Mouse (Mus musculus): ENCODE data around the gene Gse1. TPM values are rescaled to one million over a fixed set of nuclear protein-coding genes. Genes with fewer than 3 reads are reported as not detected.

The Gse1 gene
- polyA plus RNA-seq, 1 experiment from 2014 or later, result 22.6 TPM

DNA sequence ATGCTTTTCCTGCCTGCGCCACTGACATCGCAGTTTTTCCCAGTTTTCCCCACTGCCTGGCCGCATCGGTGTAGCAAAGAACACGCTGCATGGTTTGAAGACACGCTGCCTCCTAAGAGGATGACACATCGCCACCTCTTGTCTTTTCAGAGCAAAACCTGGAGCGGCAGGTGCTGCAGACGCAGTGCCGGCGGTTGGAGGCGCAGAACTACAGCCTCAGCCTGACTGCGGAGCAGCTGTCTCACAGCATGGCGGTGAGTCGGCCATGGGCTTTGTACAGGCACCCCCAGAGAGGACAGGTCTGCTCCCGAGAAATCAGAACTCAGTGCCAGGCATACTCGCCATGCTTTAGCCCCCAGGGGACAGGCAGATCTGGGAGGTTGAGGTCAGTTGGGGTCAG is 349.6 kb downstream of the Gse1 start:
- Histone ChIP-seq H3K4me1 (ENCODE audit: control insufficient read depth, insufficient read depth, low read length) (no peaks in the 10 kb centered on the region), H3K4me2 (ENCODE audit: low read length) (no peak overlapping the region), H3K9me3 (replicated peaks; ENCODE audit: control insufficient read depth, low read length) (no peaks in the 10 kb centered on the region), H3K27ac (ENCODE audit: low read depth, low read length) (no peak overlapping the region), H3K9ac (ENCODE audit: low read length) (no peak overlapping the region), H3K4me3 (ENCODE audit: low read depth, low read length) (no peak overlapping the region), H3K36me3 (ENCODE audit: control insufficient read depth, insufficient read depth, low read length) (peaks cover 96% of the 10 kb centered on the region), H3K27me3 (replicated peaks; ENCODE audit: control insufficient read depth, insufficient read depth, low read length) (no peaks in the 10 kb centered on the region)
- WGBS, result 88% methylated on average over 17 of the region's 17 CpGs
- no peak for DNase-seq (ENCODE audit: low spot score)
- ATAC-seq, result no peak

GRCm38 (mm10) chr8:120580336-120581000 is 352.2 kb downstream of the Gse1 start:
- Histone ChIP-seq H3K36me3 (ENCODE audit: control insufficient read depth, insufficient read depth, low read length) (peaks cover 74% of the 10 kb centered on the region), H3K4me2 (ENCODE audit: low read length) (no peak overlapping the region), H3K9ac (ENCODE audit: low read length) (no peak overlapping the region), H3K4me1 (ENCODE audit: control insufficient read depth, insufficient read depth, low read length) (no peaks in the 10 kb centered on the region), H3K4me3 (ENCODE audit: low read depth, low read length) (no peak overlapping the region), H3K27me3 (replicated peaks; ENCODE audit: control insufficient read depth, insufficient read depth, low read length) (no peaks in the 10 kb centered on the region), H3K9me3 (replicated peaks; ENCODE audit: control insufficient read depth, low read length) (no peaks in the 10 kb centered on the region), H3K27ac (ENCODE audit: low read depth, low read length) (no peak overlapping the region)
- ATAC-seq (no peak), DNase-seq (ENCODE audit: low spot score) (no peak)
- 87% methylated on average over 8 of the region's 8 CpGs for WGBS

DNA sequence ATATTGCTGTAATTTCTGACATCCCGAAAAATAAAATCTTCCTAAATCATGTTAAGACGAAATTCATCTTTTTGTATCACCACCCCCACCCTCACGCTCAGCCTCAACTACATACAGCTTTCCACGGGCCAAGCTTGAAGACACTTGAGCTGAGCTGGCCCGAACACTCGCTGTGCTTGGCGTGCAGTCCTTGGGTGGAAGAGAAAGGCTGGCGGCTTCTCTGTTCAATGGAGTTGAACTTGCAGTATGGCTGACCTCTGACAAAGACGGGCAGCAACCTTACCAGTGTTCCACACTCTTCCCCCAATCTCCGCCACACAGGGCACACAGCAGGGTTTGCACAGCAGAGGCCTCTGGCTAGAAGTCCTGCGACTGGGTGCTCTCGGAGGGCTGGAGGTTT is 353.1 kb downstream of the Gse1 start:
- DNase-seq (ENCODE audit: low spot score) (no peak), ATAC-seq (no peak)
- 92% methylated on average over 12 of the region's 12 CpGs for WGBS
- no peak overlapping the region for H3K4me2 ChIP-seq (ENCODE audit: low read length)
- no peaks in the 10 kb centered on the region for H3K27me3 ChIP-seq (replicated peaks; ENCODE audit: control insufficient read depth, insufficient read depth, low read length)
- H3K27ac ChIP-seq (ENCODE audit: low read depth, low read length), result no peak overlapping the region
- peaks cover 65% of the 10 kb centered on the region for H3K36me3 ChIP-seq (ENCODE audit: control insufficient read depth, insufficient read depth, low read length)
- no peaks in the 10 kb centered on the region for H3K9me3 ChIP-seq (replicated peaks; ENCODE audit: control insufficient read depth, low read length)
- H3K4me3 ChIP-seq (ENCODE audit: low read depth, low read length), result no peak overlapping the region
- H3K4me1 ChIP-seq (ENCODE audit: control insufficient read depth, insufficient read depth, low read length), result no peaks in the 10 kb centered on the region
- no peak overlapping the region for H3K9ac ChIP-seq (ENCODE audit: low read length)

DNA sequence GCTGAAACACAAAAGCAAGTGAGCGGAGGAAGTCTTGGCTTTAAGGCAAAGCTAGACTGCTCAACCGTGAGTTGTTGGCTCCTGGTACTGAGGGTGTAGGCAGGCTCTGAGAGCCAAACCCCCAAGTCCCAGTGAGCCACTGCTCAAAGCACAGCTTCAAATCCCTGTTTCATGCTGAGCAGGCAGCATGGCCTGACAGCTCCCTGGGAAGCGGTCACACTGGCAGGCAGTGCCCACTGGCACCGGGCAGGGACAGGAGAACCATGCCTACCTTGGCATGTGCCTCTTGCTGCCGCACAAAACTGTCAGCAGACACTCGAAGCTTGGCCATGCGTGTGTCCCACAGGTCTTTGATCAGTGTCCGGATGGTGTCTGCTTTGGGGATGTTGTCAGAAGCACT is 353.6 kb downstream of the Gse1 start:
- H3K4me3 ChIP-seq (ENCODE audit: low read depth, low read length), result no peak overlapping the region
- H3K27me3 ChIP-seq (replicated peaks; ENCODE audit: control insufficient read depth, insufficient read depth, low read length), result no peaks in the 10 kb centered on the region
- no peaks in the 10 kb centered on the region for H3K4me1 ChIP-seq (ENCODE audit: control insufficient read depth, insufficient read depth, low read length)
- 90% methylated on average over 8 of the region's 8 CpGs for WGBS
- no peak overlapping the region for H3K27ac ChIP-seq (ENCODE audit: low read depth, low read length)
- H3K9me3 ChIP-seq (replicated peaks; ENCODE audit: control insufficient read depth, low read length), result no peaks in the 10 kb centered on the region
- no peak for DNase-seq (ENCODE audit: low spot score)
- peaks cover 60% of the 10 kb centered on the region for H3K36me3 ChIP-seq (ENCODE audit: control insufficient read depth, insufficient read depth, low read length)
- H3K4me2 ChIP-seq (ENCODE audit: low read length), result no peak overlapping the region
- no peak overlapping the region for H3K9ac ChIP-seq (ENCODE audit: low read length)
- no peak for ATAC-seq

DNA sequence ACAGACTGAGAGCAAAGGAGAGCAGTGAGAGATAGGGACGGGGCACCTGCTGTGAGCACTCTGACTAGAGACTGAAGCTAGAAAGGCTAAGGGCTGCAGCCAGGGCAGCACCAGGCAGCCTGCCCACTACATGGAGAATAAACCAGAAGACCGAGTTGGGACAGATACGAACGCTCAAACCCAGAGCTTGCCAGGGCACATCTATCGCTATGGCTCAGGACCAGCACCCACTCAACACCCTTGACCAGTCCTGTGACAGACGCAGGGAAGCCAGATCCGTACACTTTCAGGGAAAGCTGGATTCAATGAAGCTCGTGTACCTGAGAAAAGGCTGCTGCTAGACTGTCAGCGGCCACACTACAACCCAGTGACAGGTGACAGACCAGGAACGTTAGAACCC is 357.3 kb downstream of the Gse1 start:
- WGBS, result 95% methylated on average over 10 of the region's 10 CpGs
- Histone ChIP-seq H3K36me3 (ENCODE audit: control insufficient read depth, insufficient read depth, low read length) (peaks cover 23% of the 10 kb centered on the region), H3K27me3 (replicated peaks; ENCODE audit: control insufficient read depth, insufficient read depth, low read length) (no peaks in the 10 kb centered on the region), H3K9me3 (replicated peaks; ENCODE audit: control insufficient read depth, low read length) (no peaks in the 10 kb centered on the region), H3K4me2 (ENCODE audit: low read length) (no peak overlapping the region), H3K9ac (ENCODE audit: low read length) (no peak overlapping the region), H3K4me1 (ENCODE audit: control insufficient read depth, insufficient read depth, low read length) (peaks cover 7% of the 10 kb centered on the region; the same call in 1 of the 2 replicates), H3K27ac (ENCODE audit: low read depth, low read length) (no peak overlapping the region), H3K4me3 (ENCODE audit: low read depth, low read length) (no peak overlapping the region)
- DNase-seq (ENCODE audit: low spot score) (no peak), ATAC-seq (no peak)

- peak within 1 kb of the TSS; percentile 55 for H3K9ac ChIP-seq (ENCODE audit: low read length)
- under 1% methylated on average over 67 of the region's 67 CpGs for WGBS
- H3K4me2 ChIP-seq (ENCODE audit: low read length), result peak within 1 kb of the TSS; percentile 72
- peak within 1 kb of the TSS; percentile 41 for H3K4me3 ChIP-seq (ENCODE audit: low read depth, low read length)
- peak; percentile 99 for ATAC-seq
- no peaks in the 10 kb centered on the region for H3K9me3 ChIP-seq (replicated peaks; ENCODE audit: control insufficient read depth, low read length)
- no peaks in the 10 kb centered on the region for H3K27me3 ChIP-seq (replicated peaks; ENCODE audit: control insufficient read depth, insufficient read depth, low read length)
- peak; percentile 100 for DNase-seq (ENCODE audit: low spot score)
- no peaks in the 10 kb centered on the region for H3K36me3 ChIP-seq (ENCODE audit: control insufficient read depth, insufficient read depth, low read length)
- H3K27ac ChIP-seq (ENCODE audit: low read depth, low read length), result no peak within 1 kb of the TSS
- H3K4me1 ChIP-seq (ENCODE audit: control insufficient read depth, insufficient read depth, low read length), result peaks cover 10% of the 10 kb centered on the region; the same call in 1 of the 2 replicates
These were observed 360.9 kb downstream of the Gse1 start, which contains the start of gene Gins2 for GRCm38 (mm10) chr8:120588908-120589771. TSS of gene Gins2 (minus strand) at chr8:120589304.

- H3K9me3 ChIP-seq (replicated peaks; ENCODE audit: control insufficient read depth, low read length), result no peaks in the 10 kb centered on the region
- H3K4me1 ChIP-seq (ENCODE audit: control insufficient read depth, insufficient read depth, low read length), result peaks cover 10% of the 10 kb centered on the region; the same call in 1 of the 2 replicates
- no peaks in the 10 kb centered on the region for H3K27me3 ChIP-seq (replicated peaks; ENCODE audit: control insufficient read depth, insufficient read depth, low read length)
- 56% methylated on average over 2 of the region's 2 CpGs for WGBS
- no peaks in the 10 kb centered on the region for H3K36me3 ChIP-seq (ENCODE audit: control insufficient read depth, insufficient read depth, low read length)
- ATAC-seq, result no peak
- H3K9ac ChIP-seq (ENCODE audit: low read length), result peak overlapping the region; percentile 18
- no peak overlapping the region for H3K27ac ChIP-seq (ENCODE audit: low read depth, low read length)
- H3K4me3 ChIP-seq (ENCODE audit: low read depth, low read length), result peak overlapping the region; percentile 41
- no peak for DNase-seq (ENCODE audit: low spot score)
- peak overlapping the region; percentile 72 for H3K4me2 ChIP-seq (ENCODE audit: low read length)
These were observed 361.7 kb downstream of the Gse1 start for GRCm38 (mm10) chr8:120589921-120590320.

GRCm38 (mm10) chr8:120591587-120592292 is 363.5 kb downstream of the Gse1 start:
- peak; percentile 73 for DNase-seq (ENCODE audit: low spot score)
- Histone ChIP-seq H3K27me3 (replicated peaks; ENCODE audit: control insufficient read depth, insufficient read depth, low read length) (no peaks in the 10 kb centered on the region), H3K9me3 (replicated peaks; ENCODE audit: control insufficient read depth, low read length) (no peaks in the 10 kb centered on the region), H3K9ac (ENCODE audit: low read length) (no peak overlapping the region), H3K4me3 (ENCODE audit: low read depth, low read length) (no peak overlapping the region), H3K4me1 (ENCODE audit: control insufficient read depth, insufficient read depth, low read length) (peaks cover 10% of the 10 kb centered on the region; the same call in 1 of the 2 replicates), H3K4me2 (ENCODE audit: low read length) (no peak overlapping the region), H3K36me3 (ENCODE audit: control insufficient read depth, insufficient read depth, low read length) (no peaks in the 10 kb centered on the region), H3K27ac (ENCODE audit: low read depth, low read length) (peak overlapping the region; percentile 65)
- WGBS, result 67% methylated on average over 10 of the region's 10 CpGs
- ATAC-seq, result no peak
